22 mouse cellular contexts compared by ENCODE assay signal in genomic region chr1:88186325-88186935, GRCm38 (mm10). TPM values are rescaled to one million over a fixed set of nuclear protein-coding genes. Genes with fewer than 3 reads are reported as not detected.
"Had no signal": no experiment of that assay in that cellular context is flagged by ENCODE, and none has a peak within 500 bp of the region (broad histone marks: within the 10 kb centered on the region; RNA-seq: fewer than 3 reads in every experiment).

No protein-coding gene starts in this region.

- H3K4me3 ChIP-seq: midbrain, embryonic 10.5 days; midbrain, embryonic 13.5 days; myocyte; neural tube, embryonic 13.5 days; neural tube, embryonic 15.5 days had no signal

- H3K27ac ChIP-seq: midbrain, embryonic 10.5 days; midbrain, embryonic 13.5 days; neural tube, embryonic 13.5 days; neural tube, embryonic 15.5 days had no signal

- H3K27me3 ChIP-seq: midbrain, embryonic 13.5 days; neural tube, embryonic 13.5 days; neural tube, embryonic 15.5 days had no signal

- DNase-seq: lung, adult 18-20 months; lung, embryonic 14.5 days; lung, postnatal 10 days; lung, postnatal 4 days; retina, postnatal 1 day; right cerebral cortex, postnatal 14 days; spleen, adult 18-20 months; thymus, adult 18-20 months; thymus, postnatal 14 days; thymus, postnatal 36 days had no signal

- H3K9ac ChIP-seq: lung, embryonic 14.5 days; midbrain, embryonic 13.5 days; neural tube, embryonic 13.5 days; neural tube, embryonic 15.5 days had no signal

- H3K4me1 ChIP-seq: midbrain, embryonic 10.5 days; midbrain, embryonic 13.5 days; neural tube, embryonic 13.5 days; neural tube, embryonic 15.5 days had no signal

- H3K36me3 ChIP-seq: midbrain, embryonic 10.5 days; midbrain, embryonic 13.5 days; neural tube, embryonic 13.5 days; neural tube, embryonic 15.5 days had no signal

RNA-seq across cellular contexts. Expression of gene Ugt1a2, which starts 14.0 kb away (rescaled TPM):
- total RNA-seq: megakaryocyte-erythroid progenitor cell, adult 5-6 weeks had no signal
- polyA plus RNA-seq: lung, embryonic 14.5 days; lung, embryonic 16.5 days; midbrain, embryonic 10.5 days; midbrain, embryonic 16.5 days; neural tube, embryonic 11.5 days; neural tube, embryonic 13.5 days; neural tube, embryonic 15.5 days had no signal

RNA-seq across cellular contexts. Expression of gene Dnajb3, which starts 19.2 kb away (rescaled TPM):
- total RNA-seq: megakaryocyte, adult 5-6 weeks had no signal
- polyA plus RNA-seq: myocyte had no signal

RNA-seq across cellular contexts. Expression of gene Ugt1a5, which starts 20.6 kb away (rescaled TPM):
- total RNA-seq: megakaryocyte-erythroid progenitor cell, adult 5-6 weeks had no signal
- polyA plus RNA-seq: lung, embryonic 14.5 days; lung, embryonic 16.5 days; midbrain, embryonic 10.5 days; midbrain, embryonic 13.5 days; midbrain, embryonic 16.5 days; myocyte; neural tube, embryonic 11.5 days; neural tube, embryonic 13.5 days; neural tube, embryonic 15.5 days; stomach, embryonic 14.5 days; thymus, postnatal 0 days had no signal

RNA-seq across cellular contexts. Expression of gene Ugt1a1, which starts 25.3 kb away (rescaled TPM):
- total RNA-seq: megakaryocyte-erythroid progenitor cell, adult 5-6 weeks had no signal
- polyA plus RNA-seq: lung, embryonic 14.5 days; lung, embryonic 16.5 days; midbrain, embryonic 10.5 days; midbrain, embryonic 13.5 days; midbrain, embryonic 16.5 days; myocyte; neural tube, embryonic 11.5 days; neural tube, embryonic 13.5 days; neural tube, embryonic 15.5 days had no signal
